Mouse (Mus musculus): ENCODE results near the gene Rin2. TPM values are rescaled to one million over a fixed set of nuclear protein-coding genes. Genes with fewer than 3 reads are reported as not detected.

Rin2 gene
- total RNA-seq, 2 experiments from 2014 or later: 25.2 to 31.4 TPM

Small RNAs within 50 kb of the gene (microRNA-seq; reads per million reads assigned to microRNA genes)
- 0 reads per million in 2 experiments for gene Gm25026 (ENCODE audit: borderline number of aligned reads in 2 of 2)

Other genes starting within 250 kb of the Rin2 start
- 10 to 100 TPM; 50.6 to 59.5 TPM for gene Naa20, start 226.9 kb downstream of the Rin2 start, total RNA-seq (2021)

Measured in adrenal gland, adult 18-20 months (tissue).